Mouse (Mus musculus): Measurements from ENCODE around the gene Kbtbd13.

Kbtbd13 gene

GRCm38 (mm10) chr9:65393606-65394005 lies 2.2 kb upstream of the Kbtbd13 start:
- no peak for DNase-seq (ENCODE audit: low read depth)

GRCm38 (mm10) chr9:65392638-65393364 lies 1.3 kb upstream of the Kbtbd13 start:
- peak; percentile 70 for DNase-seq (ENCODE audit: low read depth)

- DNase-seq (ENCODE audit: low read depth): peak; percentile 5
Observed at GRCm38 (mm10) chr9:65390752-65391612, 470 bp downstream of the Kbtbd13 start.

GRCm38 (mm10) chr9:65386373-65387140 lies 4.9 kb downstream of the Kbtbd13 start:
- DNase-seq (ENCODE audit: low read depth): no peak

- no peak for DNase-seq (ENCODE audit: low read depth)
Observed at GRCm38 (mm10) chr9:65384276-65384675, 7.2 kb downstream of the Kbtbd13 start.

- DNase-seq (ENCODE audit: low read depth): no peak
Observed at GRCm38 (mm10) chr9:65382751-65383097, 8.7 kb downstream of the Kbtbd13 start.

GRCm38 (mm10) chr9:65382031-65382750 lies 9.3 kb downstream of the Kbtbd13 start:
- DNase-seq (ENCODE audit: low read depth): no peak

GRCm38 (mm10) chr9:65381017-65381590 lies 10.3 kb downstream of the Kbtbd13 start:
- DNase-seq (ENCODE audit: low read depth): no peak

GRCm38 (mm10) chr9:65375163-65375934 lies 16.1 kb downstream of the Kbtbd13 start:
- DNase-seq (ENCODE audit: low read depth): no peak

GRCm38 (mm10) chr9:65374468-65375162 lies 16.8 kb downstream of the Kbtbd13 start:
- DNase-seq (ENCODE audit: low read depth): no peak

- DNase-seq (ENCODE audit: low read depth): peak; percentile 30
Observed at GRCm38 (mm10) chr9:65372449-65372848, 19.0 kb downstream of the Kbtbd13 start.

- no peak for DNase-seq (ENCODE audit: low read depth)
Observed at GRCm38 (mm10) chr9:65371756-65372155, 19.7 kb downstream of the Kbtbd13 start.

GRCm38 (mm10) chr9:65365721-65366120 lies 25.7 kb downstream of the Kbtbd13 start:
- no peak for DNase-seq (ENCODE audit: low read depth)

GRCm38 (mm10) chr9:65363684-65364083 lies 27.8 kb downstream of the Kbtbd13 start:
- DNase-seq (ENCODE audit: low read depth): no peak

- no peak for DNase-seq (ENCODE audit: low read depth)
Observed at GRCm38 (mm10) chr9:65360641-65361448, 30.6 kb downstream of the Kbtbd13 start, which contains the start of gene Ubap1l. Gene Ubap1l, plus strand, starts transcription at chr9:65361041.

GRCm38 (mm10) chr9:65358956-65359480 lies 32.4 kb downstream of the Kbtbd13 start:
- DNase-seq (ENCODE audit: low read depth): no peak

GRCm38 (mm10) chr9:65356971-65357370 lies 34.5 kb downstream of the Kbtbd13 start:
- no peak for DNase-seq (ENCODE audit: low read depth)

GRCm38 (mm10) chr9:65356561-65356960 lies 34.9 kb downstream of the Kbtbd13 start:
- no peak for DNase-seq (ENCODE audit: low read depth)

GRCm38 (mm10) chr9:65353251-65353650 lies 38.2 kb downstream of the Kbtbd13 start:
- DNase-seq (ENCODE audit: low read depth): no peak

All from c-Kit-positive CD71-negative TER-119-negative erythroid progenitor cells, embryonic 14.5 days (primary cell).